ENCODE assay signal across 9 mouse cellular contexts in the genomic region with DNA sequence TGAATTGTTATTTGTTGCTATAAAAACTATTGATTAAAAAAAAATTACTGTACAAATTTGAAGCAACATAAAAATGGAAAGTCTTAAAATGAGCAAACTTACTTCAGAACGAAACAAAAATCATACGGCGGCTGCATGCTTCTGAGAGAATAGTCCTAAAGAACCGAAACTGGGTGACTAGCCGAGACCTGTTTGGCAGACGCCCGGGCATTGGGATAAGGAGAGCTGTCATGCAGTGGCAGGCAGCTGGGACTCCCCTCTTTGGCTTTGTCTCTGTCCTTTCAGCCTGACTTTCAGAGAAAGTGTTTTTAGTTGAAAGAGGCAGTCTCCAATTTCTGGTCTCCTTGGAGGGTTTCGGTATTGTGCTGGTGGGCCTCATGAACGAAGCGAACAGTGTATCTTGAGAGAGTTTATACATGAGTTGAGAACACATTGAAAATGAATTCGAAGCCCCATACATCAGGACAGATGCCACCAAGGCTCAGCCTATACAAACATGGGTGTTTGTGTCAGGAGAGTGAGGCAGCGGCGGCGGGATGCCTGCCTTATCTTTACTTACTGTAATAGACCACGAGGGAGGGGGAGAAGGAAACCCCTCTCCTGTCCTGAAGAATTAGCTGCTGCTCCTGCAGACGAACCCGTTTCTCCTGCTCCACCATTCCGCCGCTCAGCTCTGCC. TPM values are rescaled to one million over a fixed set of nuclear protein-coding genes. Genes with fewer than 3 reads are reported as not detected.
DNase-seq lines count a peak whose midpoint lies in the region; ATAC-seq and TF ChIP-seq lines count a peak whose summit lies in the region.
"Had no signal": no experiment of that assay in that cellular context is flagged by ENCODE, and none has a peak within 500 bp of the region (broad histone marks: within the 10 kb centered on the region; RNA-seq: fewer than 3 reads in every experiment).

No protein-coding gene starts in this region.

- intact Hi-C loops in gastrocnemius, adult 2 months (cut with DNase I) = no loop called here

- H3K79me2 ChIP-seq in CH12.LX (replicated peaks; ENCODE audit: control insufficient read depth, extremely low read depth, insufficient read depth, poor library complexity, severe bottlenecking) = no peaks in the 10 kb centered on the region

- no peak for TF ChIP-seq CTCF in gastrocnemius, adult 2 months (IDR thresholded peaks at IDR 0.05)
- TF ChIP-seq CTCF in CH12.LX (conservative IDR thresholded peaks at IDR 0.05 in 1 of 2, IDR thresholded peaks at IDR 0.05 in 1 of 2; ENCODE audit: low read depth in 2 of 2, low read length in 2 of 2) = no peak
- TF ChIP-seq CTCF in liver, postnatal 0 days (IDR thresholded peaks at IDR 0.05; ENCODE audit: low read depth) = no peak
- TF ChIP-seq CTCF in kidney, adult 2 months (conservative IDR thresholded peaks at IDR 0.05; ENCODE audit: insufficient read depth, insufficient read length, low read depth, low read length) = no peak

- H3K9me3 ChIP-seq in CH12.LX (replicated peaks; ENCODE audit: low read length) = no peaks in the 10 kb centered on the region
- H3K9me3 ChIP-seq in forebrain, embryonic 16.5 days (ENCODE audit: control insufficient read depth, low read length) = no peaks in the 10 kb centered on the region
- no peaks in the 10 kb centered on the region for H3K9me3 ChIP-seq in liver, postnatal 0 days (ENCODE audit: low read length)

- peak overlapping the region; percentile 86 for H3K4me2 ChIP-seq in CH12.LX (ENCODE audit: insufficient read depth, low read depth, poor library complexity, severe bottlenecking)
- peak overlapping the region; percentile 61 for H3K4me2 ChIP-seq in forebrain, embryonic 16.5 days (ENCODE audit: low read length)
- peak overlapping the region; percentile 48 for H3K4me2 ChIP-seq in liver, postnatal 0 days (ENCODE audit: low read depth, low read length)

- peaks cover 2% of the 10 kb centered on the region for H3K27me3 ChIP-seq in CH12.LX (replicated peaks)
- H3K27me3 ChIP-seq in forebrain, embryonic 16.5 days (replicated peaks; ENCODE audit: control insufficient read depth, insufficient read depth, low read length) = no peaks in the 10 kb centered on the region
- no peaks in the 10 kb centered on the region for H3K27me3 ChIP-seq in liver, postnatal 0 days (ENCODE audit: insufficient read depth, low read length)
- H3K27me3 ChIP-seq in kidney, adult 2 months (replicated peaks; ENCODE audit: control insufficient read depth, insufficient read depth, low read length) = no peaks in the 10 kb centered on the region

- TF ChIP-seq EP300 in CH12.LX (IDR thresholded peaks at IDR 0.05; ENCODE audit: low read length) = peak; percentile 73
- TF ChIP-seq EP300 in liver, postnatal 0 days (IDR thresholded peaks at IDR 0.05; ENCODE audit: low read depth) = no peak

- DNase-seq in gastrocnemius, adult 2 months = no peak
- DNase-seq in gastrocnemius, postnatal 4 days (ENCODE audit: low spot score in 2 of 2) = no peak
- DNase-seq in CH12.LX (ENCODE audit: extremely low read depth) = peak; percentile 47
- no peak for DNase-seq in liver, postnatal 0 days
- no peak for DNase-seq in yolk sac, embryonic 10.5 days (ENCODE audit: low spot score)
- no peak for DNase-seq in kidney, adult 2 months
- DNase-seq in gastrocnemius, postnatal 10 days = no peak

- 18% methylated on average over 18 of the region's 19 CpGs for WGBS in forebrain, embryonic 16.5 days
- WGBS in liver, postnatal 0 days (ENCODE audit: insufficient replicate concordance) = 30% methylated on average over 19 of the region's 19 CpGs
- WGBS in kidney, adult 2 months = 31% methylated on average over 19 of the region's 19 CpGs

- H3K4me1 ChIP-seq in CH12.LX (ENCODE audit: control insufficient read depth in 1 of 2, insufficient read depth in 2 of 2) = peaks cover 5 to 16% of the 10 kb centered on the region in 2 experiments
- peaks cover 14% of the 10 kb centered on the region for H3K4me1 ChIP-seq in forebrain, embryonic 16.5 days (replicated peaks; ENCODE audit: control insufficient read depth, insufficient read depth, low read length)
- H3K4me1 ChIP-seq in liver, postnatal 0 days (ENCODE audit: insufficient read depth) = peaks cover 27% of the 10 kb centered on the region
- peaks cover 27% of the 10 kb centered on the region for H3K4me1 ChIP-seq in kidney, adult 2 months (ENCODE audit: control insufficient read depth, insufficient read depth, low read length)

- in situ Hi-C loops in CH12.LX (cut with MboI; ENCODE audit: low pct_ligation_motif_present, low pct_unique_long_range_greater_than_20kb, low sequenced_read_pairs) = no loop called here

- H3K9ac ChIP-seq in CH12.LX (ENCODE audit: insufficient read depth, low read depth) = peak overlapping the region; percentile 17; the same call in 1 of the 2 replicates
- peak overlapping the region; percentile 38 for H3K9ac ChIP-seq in forebrain, embryonic 16.5 days (replicated peaks; ENCODE audit: low read depth, low read length)
- H3K9ac ChIP-seq in liver, postnatal 0 days (replicated peaks) = no peak overlapping the region

- TF ChIP-seq RAD21 in CH12.LX (IDR thresholded peaks at IDR 0.05; ENCODE audit: low read depth, low read length) = no peak

- peak; percentile 16 for ATAC-seq in forebrain, embryonic 16.5 days
- ATAC-seq in liver, postnatal 0 days = peak; percentile 1; the same call in 1 of the 2 replicates

- no peaks in the 10 kb centered on the region for H3K36me3 ChIP-seq in CH12.LX (replicated peaks in 1 of 2; ENCODE audit: control insufficient read depth in 1 of 2, insufficient read depth in 1 of 2, low read length in 1 of 2)
- H3K36me3 ChIP-seq in forebrain, embryonic 16.5 days (ENCODE audit: control insufficient read depth, insufficient read depth) = no peaks in the 10 kb centered on the region
- no peaks in the 10 kb centered on the region for H3K36me3 ChIP-seq in liver, postnatal 0 days (replicated peaks; ENCODE audit: insufficient read depth, low read length)
- H3K36me3 ChIP-seq in kidney, adult 2 months (ENCODE audit: control insufficient read depth, insufficient read depth, low read length) = no peaks in the 10 kb centered on the region

- dilution Hi-C loops in CH12.LX (cut with MboI; ENCODE audit: extremely low pct_ligation_motif_present, extremely low pct_unique_long_range_greater_than_20kb, low sequenced_read_pairs) = no loop called here

- no peak for TF ChIP-seq POLR2A in CH12.LX (IDR thresholded peaks at IDR 0.05; ENCODE audit: low read depth, low read length)
- no peak for TF ChIP-seq POLR2A in kidney, adult 2 months (IDR thresholded peaks at IDR 0.05; ENCODE audit: low read depth, low read length)

- no peak overlapping the region for H3K27ac ChIP-seq in gastrocnemius, adult 2 months
- no peak overlapping the region for H3K27ac ChIP-seq in CH12.LX (ENCODE audit: insufficient read depth, low read depth)
- no peak overlapping the region for H3K27ac ChIP-seq in forebrain, embryonic 16.5 days (ENCODE audit: low read length)
- no peak overlapping the region for H3K27ac ChIP-seq in liver, postnatal 0 days (ENCODE audit: low read depth)
- no peak overlapping the region for H3K27ac ChIP-seq in kidney, adult 2 months (ENCODE audit: insufficient read depth, low read depth, low read length)
- H3K27ac ChIP-seq: macrophage had no signal

- peak overlapping the region; percentile 58 for H3K4me3 ChIP-seq in gastrocnemius, adult 2 months
- H3K4me3 ChIP-seq in CH12.LX (replicated peaks in 1 of 3; ENCODE audit: low read depth in 2 of 3, low read length in 2 of 3, poor library complexity in 1 of 3) = peak overlapping the region in 1 of 3 experiments; percentile 24
- H3K4me3 ChIP-seq in forebrain, embryonic 16.5 days (replicated peaks; ENCODE audit: low read length) = peak overlapping the region; percentile 31
- H3K4me3 ChIP-seq in liver, postnatal 0 days (ENCODE audit: low read depth, low read length) = no peak overlapping the region
- H3K4me3 ChIP-seq in kidney, adult 2 months (ENCODE audit: insufficient read depth, low read depth, low read length) = no peak overlapping the region

TF ChIP-seq in CH12.LX, 34 proteins besides CTCF, POLR2A, EP300 and RAD21 (continues in another document):
- no peak for TF ChIP-seq ZMIZ1 (IDR thresholded peaks at IDR 0.05; ENCODE audit: low read depth, low read length)
- TF ChIP-seq USF2 (conservative IDR thresholded peaks at IDR 0.05; ENCODE audit: low read depth, low read length) = no peak
- 0 out of 2 replicates have a peak, but pooled peaks have one; percentile 57 for TF ChIP-seq UBTF (IDR thresholded peaks at IDR 0.05; ENCODE audit: low read depth, low read length)
- TF ChIP-seq KAT2A (IDR thresholded peaks at IDR 0.05; ENCODE audit: insufficient replicate concordance, low read length) = no peak
- TF ChIP-seq CHD2 (IDR thresholded peaks at IDR 0.05; ENCODE audit: low read length) = no peak
- TF ChIP-seq MAX (IDR thresholded peaks at IDR 0.05; ENCODE audit: low read length) = no peak
- peak; percentile 48; the same call in 1 of the 2 replicates for TF ChIP-seq ETS1 (conservative IDR thresholded peaks at IDR 0.05; ENCODE audit: low read depth, low read length)
- no peak for TF ChIP-seq MAFK (IDR thresholded peaks at IDR 0.05; ENCODE audit: insufficient replicate concordance, low read length)
- TF ChIP-seq PAX5 (IDR thresholded peaks at IDR 0.05; ENCODE audit: low read length) = no peak
- no peak; the same call in 1 of the 2 replicates for TF ChIP-seq MXI1 (IDR thresholded peaks at IDR 0.05; ENCODE audit: low read depth, low read length)
- TF ChIP-seq MAZ (IDR thresholded peaks at IDR 0.05; ENCODE audit: low read depth, low read length) = no peak
- peak; percentile 65 for TF ChIP-seq BHLHE40 (IDR thresholded peaks at IDR 0.05; ENCODE audit: low read depth, low read length)
- TF ChIP-seq ZC3H11A (IDR thresholded peaks at IDR 0.05; ENCODE audit: low read depth, low read length) = no peak
- no peak for TF ChIP-seq HCFC1 (IDR thresholded peaks at IDR 0.05; ENCODE audit: low read depth, low read length)
- no peak for TF ChIP-seq TCF12 (IDR thresholded peaks at IDR 0.05; ENCODE audit: low read depth, low read length)
- TF ChIP-seq POLR2AphosphoS2 (IDR thresholded peaks at IDR 0.05; ENCODE audit: low read depth, low read length) = no peak
- peak; percentile 84 for TF ChIP-seq MEF2A (IDR thresholded peaks at IDR 0.05; ENCODE audit: borderline replicate concordance, low read depth, low read length)
- TF ChIP-seq NRF1 (IDR thresholded peaks at IDR 0.05; ENCODE audit: low read depth, low read length) = no peak
- no peak for TF ChIP-seq MYC (IDR thresholded peaks at IDR 0.05; ENCODE audit: low read depth, low read length)

RNA-seq across cellular contexts. Expression of a gene that starts 21.8 kb away (rescaled TPM):
- total RNA-seq in gastrocnemius, adult 2 months (2021) = 1 to 10 TPM; 3.9 to 4.9 TPM
- 1 to 10 TPM; 2.2 to 2.5 TPM for total RNA-seq in gastrocnemius, postnatal 4 days (2021)
- total RNA-seq in CH12.LX (2012; rRNA removed) (7.4 and 8.8 TPM in 2 replicates), CH12.LX (2014; rRNA removed) (21.6 and 23.3 TPM in 2 replicates)
- 31.1 and 48.0 TPM in 2 replicates for polyA plus RNA-seq in CH12.LX (2012; ENCODE audit: insufficient read length, low read depth)
- polyA plus RNA-seq in forebrain, embryonic 16.5 days (2015; fragmentation: Nextera tagmentation; extraction: Ambion mirVana) = 4.5 and 8.2 TPM in 2 replicates
- 6.1 and 6.8 TPM in 2 replicates for polyA plus RNA-seq in liver, postnatal 0 days (2015; fragmentation: Nextera tagmentation; extraction: Ambion mirVana)
- 30.0 and 31.6 TPM in 2 replicates for polyA plus RNA-seq in kidney, adult 2 months (2012; rRNA removed)
- 1 to 10 TPM; 1.9 to 2.0 TPM for total RNA-seq in gastrocnemius, postnatal 10 days (2021)

Comparison
In these comparisons a context has a peak if more than half of its experiments do, and no peak if none do; other contexts are left out.
1. H3K4me3 ChIP-seq: peak in gastrocnemius, adult 2 months (single experiment) and forebrain, embryonic 16.5 days (single experiment); none in liver, postnatal 0 days (single experiment) and kidney, adult 2 months (single experiment).
2. Peak in every context shown above with its lines, with median percentiles within 50 percentile points of each other: H3K4me2 ChIP-seq.